Comparison of ENCODE assay signal across 16 mouse cellular contexts in genomic region chr10:117782056-117782455, GRCm38 (mm10).
"Had no signal": no experiment of that assay in that cellular context is flagged by ENCODE, and none has a peak within 500 bp of the region (broad histone marks: within the 10 kb centered on the region; RNA-seq: fewer than 3 reads in every experiment).

No protein-coding gene starts in this region.

- H3K4me2 ChIP-seq: neural tube, embryonic 13.5 days; neural tube, embryonic 15.5 days; stomach, embryonic 15.5 days had no signal

- H3K9ac ChIP-seq: neural tube, embryonic 13.5 days; neural tube, embryonic 15.5 days; stomach, embryonic 15.5 days had no signal

- H3K9me3 ChIP-seq: neural tube, embryonic 13.5 days; neural tube, embryonic 15.5 days; stomach, embryonic 15.5 days had no signal

- H3K4me3 ChIP-seq: neural tube, embryonic 13.5 days; neural tube, embryonic 15.5 days; stomach, embryonic 15.5 days had no signal

- DNase-seq: retina, postnatal 1 day; right cerebral cortex, adult 18-20 months; right cerebral cortex, postnatal 14 days; right cerebral cortex, postnatal 25 days; right cerebral cortex, postnatal 4 days; spleen, adult 18-20 months; thymus, adult 18-20 months; thymus, adult 2 months; thymus, postnatal 14 days; thymus, postnatal 25 days; thymus, postnatal 36 days; thymus, postnatal 4 days had no signal

- H3K27ac ChIP-seq: neural tube, embryonic 13.5 days; neural tube, embryonic 15.5 days; stomach, embryonic 15.5 days; stomach, postnatal 0 days had no signal

- H3K4me1 ChIP-seq: neural tube, embryonic 13.5 days; neural tube, embryonic 15.5 days; stomach, embryonic 15.5 days had no signal

- H3K27me3 ChIP-seq: neural tube, embryonic 13.5 days; neural tube, embryonic 15.5 days; stomach, embryonic 15.5 days had no signal
